Mouse (Mus musculus) stomach, embryonic 16.5 days (tissue): ENCODE results near the gene Gpr156. TPM values are rescaled to one million over a fixed set of nuclear protein-coding genes. Genes with fewer than 3 reads are reported as not detected.
A peak's percentile ranks its signal among the peaks of the same experiment; 100 is the strongest.

Experiments used
- ATAC-seq: fragments of 200-750 bp; cut with Nextera tagmentation; 2 replicates; pipeline ENCODE4 v1.8.0; 2017; ENCODE audit warnings: moderate number of reproducible peaks, moderate TSS enrichment; ENCODE audit not compliant: insufficient read depth, low FRiP score
- H3K27ac ChIP-seq: fragments of 300-500 bp; sonication (generic); 2 replicates; pipeline ENCODE4 v1.5.1; 2014; ENCODE audit warnings: low read length
- H3K27me3 ChIP-seq: fragments of 300-500 bp; sonication (generic); 2 replicates; pipeline ENCODE4 v1.6.1; 2014; ENCODE audit warnings: low read length, control low read depth, mixed read lengths; ENCODE audit not compliant: control insufficient read depth, insufficient read depth
- H3K36me3 ChIP-seq: fragments of 300-500 bp; sonication (generic); 2 replicates; pipeline ENCODE4 v1.6.1; 2014; ENCODE audit warnings: low read length; ENCODE audit not compliant: control insufficient read depth, insufficient read depth
- H3K4me1 ChIP-seq: fragments of 300-500 bp; sonication (generic); 2 replicates; pipeline ENCODE4 v1.6.1; 2014; ENCODE audit warnings: low read length, control low read depth, mixed read lengths; ENCODE audit not compliant: control insufficient read depth, insufficient read depth
- H3K4me2 ChIP-seq: fragments of 300-500 bp; sonication (generic); 2 replicates; pipeline ENCODE4 v1.6.1; 2014; ENCODE audit warnings: low read depth, low read length, mixed read lengths
- H3K4me3 ChIP-seq: fragments of 300-500 bp; sonication (generic); replicated peaks from 2 replicates; pipeline ENCODE4 v1.5.1; 2014; ENCODE audit warnings: mild to moderate bottlenecking, low read length
- H3K9ac ChIP-seq: fragments of 300-500 bp; sonication (generic); 2 replicates; pipeline ENCODE4 v1.6.1; 2014; ENCODE audit warnings: low read length
- H3K9me3 ChIP-seq: fragments of 300-500 bp; sonication (generic); replicated peaks from 2 replicates; pipeline ENCODE4 v1.6.1; 2016; ENCODE audit warnings: low read length, control low read depth; ENCODE audit not compliant: control insufficient read depth
- WGBS: fragments of 180-500 bp; shearing (Covaris S2); extraction: QIAGEN DNeasy Blood & Tissue Kit; methylation state at CpG from one replicate; pipeline ENCODE4 v1.1.7; 2014; 5-methylcytosine and 5-hydroxymethylcytosine counted together
- polyA plus RNA-seq: library from polyadenylated mRNA; unstranded; fragments of >200 nt; fragmentation: Nextera tagmentation; extraction: Ambion mirVana; gene quantifications from 2 replicates; pipeline ENCODE4 v1.2.1, GENCODE M21; 2015

Gene Gpr156
- polyA plus RNA-seq, 1 experiment from 2014 or later = 0.05 TPM

DNA sequence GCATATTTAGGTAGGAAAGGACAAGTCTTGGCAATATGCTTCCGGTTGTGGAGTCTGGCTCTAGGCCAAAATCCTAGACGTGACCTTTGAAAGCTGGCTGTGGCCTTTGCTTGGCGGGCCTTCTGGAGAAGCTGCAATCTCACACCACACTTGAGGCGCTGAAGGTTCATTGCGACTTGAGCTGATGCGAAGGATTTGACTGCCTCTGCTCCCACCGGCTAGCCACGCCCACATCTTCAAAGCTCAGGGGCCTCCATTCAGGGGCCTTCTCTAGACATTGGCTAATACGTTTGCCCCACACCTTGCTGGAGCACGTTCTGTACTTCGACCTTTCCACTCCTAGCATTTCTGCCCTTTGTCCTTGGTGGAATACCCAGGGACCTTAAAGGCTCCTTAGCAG, 15.0 kb upstream of the Gpr156 start:
- H3K36me3 ChIP-seq = no peaks in the 10 kb centered on the region
- no peak overlapping the region for H3K27ac ChIP-seq
- H3K4me3 ChIP-seq = no peak overlapping the region
- H3K9me3 ChIP-seq = no peaks in the 10 kb centered on the region
- peaks cover 3% of the 10 kb centered on the region; the same call in 1 of the 2 replicates for H3K4me1 ChIP-seq
- peak; percentile 64; the same call in 1 of the 2 replicates for ATAC-seq
- 42% methylated on average over 11 of the region's 11 CpGs for WGBS
- no peak overlapping the region for H3K4me2 ChIP-seq
- no peaks in the 10 kb centered on the region for H3K27me3 ChIP-seq
- no peak overlapping the region for H3K9ac ChIP-seq

DNA sequence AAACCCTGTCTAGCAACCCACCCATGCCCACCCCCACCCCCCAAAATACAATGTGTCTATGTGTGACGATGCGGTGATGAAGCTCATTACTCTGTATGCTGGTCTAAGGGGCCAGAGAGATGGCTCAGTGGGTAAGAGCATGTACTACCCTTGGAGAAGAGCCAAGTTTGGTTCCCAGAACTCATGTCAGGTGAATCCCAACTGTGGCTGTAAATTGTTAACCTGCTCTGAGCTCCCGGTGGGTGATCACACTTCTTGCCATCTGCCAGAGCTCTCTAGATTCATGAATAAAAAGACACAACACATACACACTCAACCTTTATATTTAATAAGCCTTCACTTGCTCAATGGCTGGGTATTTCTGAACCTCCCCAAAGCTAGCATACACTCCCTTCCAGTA, 9.8 kb upstream of the Gpr156 start:
- H3K9ac ChIP-seq = no peak overlapping the region
- H3K4me2 ChIP-seq = no peak overlapping the region
- H3K4me3 ChIP-seq = no peak overlapping the region
- 92% methylated on average over 3 of the region's 3 CpGs for WGBS
- H3K36me3 ChIP-seq = no peaks in the 10 kb centered on the region
- no peak for ATAC-seq
- H3K27ac ChIP-seq = no peak overlapping the region
- H3K9me3 ChIP-seq = no peaks in the 10 kb centered on the region; the same call in 1 of the 2 replicates
- H3K27me3 ChIP-seq = no peaks in the 10 kb centered on the region
- no peaks in the 10 kb centered on the region for H3K4me1 ChIP-seq

DNA sequence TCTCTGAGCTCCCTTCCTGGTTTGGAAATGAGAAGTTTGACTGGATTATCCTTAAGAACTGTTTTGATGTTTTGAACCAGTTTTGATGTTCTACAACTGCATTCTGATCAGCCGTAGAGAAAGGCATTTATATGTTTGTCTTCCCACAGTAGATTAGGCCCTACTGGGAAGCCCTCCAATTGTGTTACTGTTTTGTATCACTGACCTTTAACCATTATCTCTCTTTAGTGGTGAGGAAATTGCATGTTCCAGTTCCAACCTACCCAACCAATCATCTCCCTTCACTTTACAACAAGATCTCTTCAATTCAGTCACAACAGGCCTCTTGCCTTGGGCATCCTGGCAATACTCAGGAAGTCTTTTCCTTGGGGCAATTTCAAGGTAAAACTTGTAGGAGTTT, 5.2 kb upstream of the Gpr156 start:
- Histone ChIP-seq H3K9me3 (no peaks in the 10 kb centered on the region; the same call in 1 of the 2 replicates), H3K4me3 (no peak overlapping the region), H3K36me3 (no peaks in the 10 kb centered on the region), H3K4me1 (no peaks in the 10 kb centered on the region), H3K27ac (no peak overlapping the region), H3K9ac (no peak overlapping the region), H3K4me2 (no peak overlapping the region), H3K27me3 (no peaks in the 10 kb centered on the region; the same call in 1 of the 2 replicates)
- no peak for ATAC-seq
- WGBS = 67% methylated on average over 1 of the region's 1 CpGs

DNA sequence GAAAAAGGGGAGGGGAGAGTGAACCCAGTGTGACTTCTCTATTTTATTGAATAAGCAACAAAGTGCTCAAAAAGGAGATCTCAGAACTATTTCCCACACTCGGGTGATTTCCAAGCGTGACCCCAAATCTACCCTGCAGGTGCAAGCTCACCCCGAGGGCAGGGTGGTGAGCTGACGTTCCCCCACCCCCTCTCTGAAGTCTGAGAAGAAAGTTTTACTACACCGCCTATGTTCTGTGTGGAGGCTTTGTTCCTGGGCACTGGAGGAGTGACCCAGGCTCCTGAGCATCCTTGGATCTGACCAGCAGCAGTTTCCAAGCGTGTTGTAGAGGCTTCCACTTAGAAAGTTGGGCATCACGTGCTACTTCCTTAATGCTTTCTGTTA, 514 bp downstream of the Gpr156 start:
- H3K4me1 ChIP-seq = no peaks in the 10 kb centered on the region
- ATAC-seq = no peak
- peak overlapping the region; percentile 44; the same call in 1 of the 2 replicates for H3K4me3 ChIP-seq
- no peaks in the 10 kb centered on the region for H3K9me3 ChIP-seq
- H3K4me2 ChIP-seq = peak overlapping the region; percentile 87
- H3K36me3 ChIP-seq = no peaks in the 10 kb centered on the region
- no peak overlapping the region for H3K27ac ChIP-seq
- peaks cover 2% of the 10 kb centered on the region; the same call in 1 of the 2 replicates for H3K27me3 ChIP-seq
- no peak overlapping the region for H3K9ac ChIP-seq
- WGBS = 32% methylated on average over 7 of the region's 7 CpGs

DNA sequence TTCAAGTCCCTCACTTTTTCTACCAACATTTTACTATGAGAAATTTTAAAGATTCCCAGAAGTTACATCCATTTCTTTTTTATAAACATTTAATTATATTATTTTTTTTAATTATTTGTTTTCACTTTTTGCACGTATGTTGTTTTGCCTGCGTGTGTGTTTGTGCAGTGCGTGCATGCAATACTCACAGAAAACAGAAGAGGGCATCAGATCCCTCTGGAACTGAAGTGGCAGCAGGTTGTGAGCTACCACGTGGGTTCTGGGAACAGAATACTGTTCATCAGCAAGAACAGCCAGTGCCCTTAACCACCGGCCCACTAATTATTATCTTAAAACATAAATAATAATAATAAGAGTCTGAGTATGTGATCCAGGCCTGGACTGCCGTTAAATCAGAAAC, 2.7 kb downstream of the Gpr156 start:
- no peak overlapping the region for H3K9ac ChIP-seq
- H3K9me3 ChIP-seq = no peaks in the 10 kb centered on the region
- no peak overlapping the region for H3K27ac ChIP-seq
- 89% methylated on average over 6 of the region's 6 CpGs for WGBS
- H3K4me2 ChIP-seq = no peak overlapping the region
- H3K4me3 ChIP-seq = no peak overlapping the region
- H3K4me1 ChIP-seq = no peaks in the 10 kb centered on the region
- peaks cover 2% of the 10 kb centered on the region; the same call in 1 of the 2 replicates for H3K27me3 ChIP-seq
- no peak for ATAC-seq
- H3K36me3 ChIP-seq = no peaks in the 10 kb centered on the region

DNA sequence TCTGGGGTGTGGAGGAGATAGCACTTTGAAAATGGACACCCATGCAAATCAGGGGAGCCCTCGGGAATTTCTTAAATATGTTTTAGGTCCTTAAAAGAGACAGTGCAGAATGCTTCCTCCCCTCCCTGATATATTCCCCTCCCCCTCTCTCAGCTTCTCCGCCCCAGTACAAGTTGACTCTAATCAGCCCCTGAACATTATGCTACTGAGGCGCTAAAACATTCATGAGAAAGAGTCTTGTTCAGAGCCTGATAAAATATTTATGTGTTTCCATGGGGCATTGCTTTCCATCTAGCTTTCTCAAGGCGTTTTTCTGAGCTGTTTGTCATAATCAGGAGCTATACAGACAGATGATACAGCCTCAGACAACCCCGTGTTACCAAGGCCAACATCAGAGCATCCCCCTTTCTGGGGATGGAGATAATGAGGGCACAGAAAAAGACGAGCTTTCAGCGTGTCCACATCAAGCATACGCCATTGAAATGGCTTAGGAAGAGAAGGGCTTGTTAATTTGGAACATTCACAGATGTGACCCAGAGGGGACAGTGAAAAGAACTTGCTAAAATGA, 4.6 kb downstream of the Gpr156 start:
- ATAC-seq = no peak
- Histone ChIP-seq H3K36me3 (no peaks in the 10 kb centered on the region), H3K4me2 (no peak overlapping the region), H3K27ac (no peak overlapping the region), H3K9ac (no peak overlapping the region), H3K4me3 (no peak overlapping the region), H3K4me1 (no peaks in the 10 kb centered on the region), H3K9me3 (no peaks in the 10 kb centered on the region), H3K27me3 (0 out of 2 replicates have a peak, but pooled peaks cover 2% of the 10 kb centered on the region)
- WGBS = 73% methylated on average over 8 of the region's 8 CpGs

DNA sequence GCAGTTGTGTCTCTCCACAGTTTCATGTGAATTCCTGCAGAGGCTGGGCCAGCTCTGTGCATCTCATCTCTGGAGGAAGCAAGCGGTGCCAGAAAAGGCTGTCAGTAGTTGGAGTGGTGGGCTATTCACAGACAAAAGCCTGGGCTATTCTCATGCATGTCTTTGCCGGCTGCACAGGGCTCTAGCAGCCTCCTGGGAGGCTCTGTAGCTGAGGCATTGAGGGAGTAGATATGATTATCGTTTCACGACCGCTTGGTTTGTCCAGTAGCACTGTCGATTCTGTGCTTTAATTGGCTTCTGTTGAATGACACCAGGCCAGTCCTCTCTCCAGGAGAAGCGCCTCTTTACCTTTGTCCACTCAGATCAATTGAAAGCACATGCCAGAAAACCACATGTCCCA, 9.8 kb downstream of the Gpr156 start:
- H3K27ac ChIP-seq = no peak overlapping the region
- no peak for ATAC-seq
- no peak overlapping the region for H3K9ac ChIP-seq
- H3K36me3 ChIP-seq = no peaks in the 10 kb centered on the region
- no peaks in the 10 kb centered on the region for H3K4me1 ChIP-seq
- 64% methylated on average over 7 of the region's 7 CpGs for WGBS
- no peaks in the 10 kb centered on the region for H3K27me3 ChIP-seq
- no peak overlapping the region for H3K4me2 ChIP-seq
- no peak overlapping the region for H3K4me3 ChIP-seq
- no peaks in the 10 kb centered on the region for H3K9me3 ChIP-seq

DNA sequence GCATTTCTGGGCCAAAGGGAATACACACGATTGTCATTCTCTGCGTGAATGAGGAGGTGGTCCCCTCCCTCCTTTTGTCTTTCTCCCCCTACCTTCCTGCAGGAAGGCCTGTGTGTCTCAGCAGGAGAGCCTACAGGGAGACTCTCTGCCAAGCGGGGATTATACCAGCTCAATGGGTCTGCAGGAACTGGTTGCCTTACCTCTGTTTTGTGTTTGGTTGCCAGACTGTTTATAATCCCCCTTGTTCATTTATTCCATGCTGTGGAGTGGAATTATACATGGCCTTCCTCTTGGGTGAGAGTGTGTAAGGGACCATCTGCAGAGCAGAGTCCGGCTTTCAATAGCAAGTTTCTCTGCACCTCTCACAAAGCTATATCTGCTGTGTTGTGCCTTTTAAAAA, 10.8 kb downstream of the Gpr156 start:
- Histone ChIP-seq H3K9ac (no peak overlapping the region), H3K9me3 (no peaks in the 10 kb centered on the region), H3K4me2 (no peak overlapping the region), H3K27ac (no peak overlapping the region), H3K4me1 (no peaks in the 10 kb centered on the region), H3K36me3 (no peaks in the 10 kb centered on the region), H3K27me3 (no peaks in the 10 kb centered on the region), H3K4me3 (no peak overlapping the region)
- 50% methylated on average over 4 of the region's 4 CpGs for WGBS
- ATAC-seq = no peak

DNA sequence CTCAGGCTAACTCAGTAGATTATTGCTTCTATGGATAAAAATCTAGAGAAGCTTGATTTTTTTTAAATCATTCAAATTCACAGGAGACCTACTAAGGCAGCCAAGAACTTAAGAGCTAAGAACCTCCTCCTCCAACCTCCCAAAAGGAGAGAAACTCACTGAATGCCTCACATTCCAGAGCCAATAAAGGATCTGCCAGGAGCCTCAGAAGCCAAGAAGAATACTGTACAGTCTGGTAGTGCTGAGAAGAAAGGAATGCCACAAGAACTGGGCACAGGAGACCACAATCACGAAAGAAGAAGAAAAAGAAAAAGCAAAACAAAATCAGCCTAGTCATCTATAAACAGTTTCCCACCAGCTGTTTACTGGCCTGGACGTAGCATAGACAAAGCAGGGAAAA, 12.7 kb downstream of the Gpr156 start:
- Histone ChIP-seq H3K27me3 (no peaks in the 10 kb centered on the region), H3K27ac (no peak overlapping the region), H3K4me1 (no peaks in the 10 kb centered on the region), H3K36me3 (no peaks in the 10 kb centered on the region), H3K9me3 (no peaks in the 10 kb centered on the region), H3K4me2 (no peak overlapping the region), H3K4me3 (no peak overlapping the region), H3K9ac (no peak overlapping the region)
- ATAC-seq = no peak
- WGBS = 54% methylated on average over 2 of the region's 2 CpGs
